Mouse (Mus musculus): Measurements from ENCODE around the gene Palmd. TPM values are rescaled to one million over a fixed set of nuclear protein-coding genes. Genes with fewer than 3 reads are reported as not detected.
A peak's percentile ranks its signal among the peaks of the same experiment; 100 is the strongest.

The Palmd gene
- polyA plus RNA-seq, 1 experiment from 2014 or later: 19.7 TPM

DNA sequence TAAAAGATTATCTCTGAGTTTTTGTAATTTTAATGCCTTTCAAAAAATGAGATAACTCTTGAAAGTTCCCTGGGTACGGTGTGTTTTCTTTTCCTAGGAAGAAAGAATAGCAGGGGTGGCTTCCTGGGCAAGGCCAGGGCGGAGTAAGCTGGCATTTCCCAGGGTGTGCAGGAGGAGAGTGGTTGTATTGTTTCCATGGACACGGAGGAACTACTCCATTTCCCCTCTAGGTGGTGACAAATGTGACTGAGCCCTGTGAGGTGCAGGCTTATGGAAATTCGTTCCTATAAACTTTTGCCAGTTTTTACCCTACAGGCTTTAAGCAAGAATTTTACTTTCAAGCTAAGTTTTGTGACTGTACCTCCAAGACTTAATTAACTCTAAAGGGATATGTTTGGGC, 2.6 kb downstream of the Palmd start:
- H3K9me3 ChIP-seq (ENCODE audit: control insufficient read depth, low read length): no peaks in the 10 kb centered on the region
- no peaks in the 10 kb centered on the region for H3K36me3 ChIP-seq (ENCODE audit: control insufficient read depth, insufficient read depth)
- no peak overlapping the region for H3K27ac ChIP-seq (ENCODE audit: low read length)
- peak; percentile 62 for ATAC-seq
- peak overlapping the region; percentile 39 for H3K4me2 ChIP-seq (ENCODE audit: low read length)
- 23% methylated on average over 4 of the region's 4 CpGs for WGBS
- peak overlapping the region; percentile 22; the same call in 1 of the 2 replicates for H3K4me3 ChIP-seq (replicated peaks; ENCODE audit: low read length)
- no peak overlapping the region for H3K9ac ChIP-seq (replicated peaks; ENCODE audit: low read depth, low read length)
- H3K27me3 ChIP-seq (replicated peaks; ENCODE audit: control insufficient read depth, insufficient read depth, low read length): no peaks in the 10 kb centered on the region
- peaks cover 24% of the 10 kb centered on the region for H3K4me1 ChIP-seq (replicated peaks; ENCODE audit: control insufficient read depth, insufficient read depth, low read length)

DNA sequence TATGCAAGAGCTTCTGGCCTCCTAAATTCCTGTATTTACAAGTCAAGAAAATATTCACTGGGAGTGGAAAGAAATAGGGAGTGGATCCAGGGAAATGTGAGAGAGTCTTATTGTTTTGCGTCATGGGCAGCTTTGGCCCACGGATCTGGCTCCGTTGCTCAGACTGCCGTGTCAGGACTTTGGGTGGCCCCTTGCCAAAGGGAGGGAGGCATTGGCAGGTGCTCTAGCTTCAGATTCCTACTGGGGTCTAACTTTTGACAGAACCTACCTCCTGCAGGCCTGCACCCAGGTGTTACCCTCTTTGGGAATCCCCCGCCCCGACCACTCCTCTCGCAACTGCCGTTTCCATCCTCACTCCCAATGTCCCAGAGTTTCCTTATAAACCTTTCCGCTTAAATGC, 4.4 kb downstream of the Palmd start:
- Histone ChIP-seq H3K4me2 (ENCODE audit: low read length) (peak overlapping the region; percentile 19), H3K4me3 (replicated peaks; ENCODE audit: low read length) (no peak overlapping the region)

DNA sequence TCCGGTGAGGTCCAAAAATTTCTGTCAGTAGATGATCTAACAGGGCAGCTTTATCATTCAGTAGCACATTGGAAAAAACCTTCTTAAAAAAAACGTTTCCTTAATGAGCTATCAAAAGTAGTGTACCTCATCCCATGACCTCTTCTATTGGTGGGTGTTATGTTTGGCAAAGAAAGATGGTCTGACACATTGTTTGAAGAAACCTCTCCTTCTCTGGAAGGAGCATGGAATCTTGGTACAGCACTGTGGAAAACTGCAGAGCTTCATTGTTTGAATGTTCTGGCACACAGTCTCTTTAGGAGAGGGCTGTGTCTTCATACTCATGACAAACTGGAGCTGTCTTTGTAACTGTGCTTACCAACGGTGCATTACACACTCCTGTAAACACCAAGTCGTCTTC, 5.6 kb downstream of the Palmd start:
- Histone ChIP-seq H3K4me3 (replicated peaks; ENCODE audit: low read length) (no peak overlapping the region), H3K36me3 (ENCODE audit: control insufficient read depth, insufficient read depth) (no peaks in the 10 kb centered on the region), H3K27me3 (replicated peaks; ENCODE audit: control insufficient read depth, insufficient read depth, low read length) (no peaks in the 10 kb centered on the region), H3K4me2 (ENCODE audit: low read length) (no peak overlapping the region), H3K9ac (replicated peaks; ENCODE audit: low read depth, low read length) (no peak overlapping the region), H3K9me3 (ENCODE audit: control insufficient read depth, low read length) (no peaks in the 10 kb centered on the region), H3K27ac (ENCODE audit: low read length) (no peak overlapping the region), H3K4me1 (replicated peaks; ENCODE audit: control insufficient read depth, insufficient read depth, low read length) (peaks cover 14% of the 10 kb centered on the region)
- 77% methylated on average over 4 of the region's 4 CpGs for WGBS
- no peak for ATAC-seq

More for the DNA sequence above, 4.4 kb downstream of the Palmd start:
- peaks cover 23% of the 10 kb centered on the region for H3K4me1 ChIP-seq (replicated peaks; ENCODE audit: control insufficient read depth, insufficient read depth, low read length)
- H3K36me3 ChIP-seq (ENCODE audit: control insufficient read depth, insufficient read depth): no peaks in the 10 kb centered on the region
- no peaks in the 10 kb centered on the region for H3K27me3 ChIP-seq (replicated peaks; ENCODE audit: control insufficient read depth, insufficient read depth, low read length)
- no peak overlapping the region for H3K9ac ChIP-seq (replicated peaks; ENCODE audit: low read depth, low read length)
- no peak overlapping the region for H3K27ac ChIP-seq (ENCODE audit: low read length)
- no peaks in the 10 kb centered on the region for H3K9me3 ChIP-seq (ENCODE audit: control insufficient read depth, low read length)
- ATAC-seq: no peak
- 68% methylated on average over 9 of the region's 9 CpGs for WGBS

DNA sequence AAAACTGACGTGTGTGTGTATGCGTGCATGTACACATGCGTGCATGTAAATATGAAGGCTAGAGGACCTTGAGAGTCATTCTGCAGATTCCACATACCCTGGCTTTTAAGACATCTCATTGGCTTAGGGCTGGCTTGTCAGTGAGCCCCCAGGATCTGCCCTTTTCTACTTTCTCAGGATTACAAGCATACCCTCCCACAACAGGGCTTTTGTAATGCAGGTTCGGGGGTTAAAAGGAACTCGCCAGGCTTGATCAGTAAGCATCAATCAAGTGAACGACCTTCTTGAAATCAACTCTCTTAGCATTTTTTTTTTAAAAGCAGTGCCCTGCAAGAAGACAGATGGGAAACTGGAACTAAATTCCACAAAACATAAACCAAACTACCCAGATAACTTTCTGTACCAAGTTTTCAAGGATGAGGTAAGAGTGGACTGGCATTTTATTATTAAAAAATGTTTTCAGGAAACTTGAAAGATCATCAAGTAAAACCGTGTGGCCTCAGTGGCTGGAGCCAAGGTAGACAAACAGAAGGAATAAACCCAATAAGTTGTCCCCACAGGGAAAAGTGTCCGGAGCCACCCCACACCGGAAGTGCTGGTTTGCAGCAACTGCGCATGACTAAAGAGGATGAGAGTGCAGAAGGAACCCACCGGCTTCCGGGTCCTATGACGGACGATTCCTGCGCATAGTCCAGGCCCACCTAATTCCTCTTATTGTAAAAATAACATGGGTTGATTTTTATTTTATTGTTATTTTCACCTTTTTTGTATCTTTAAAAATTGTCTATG, 7.2 kb downstream of the Palmd start:
- no peaks in the 10 kb centered on the region for H3K36me3 ChIP-seq (ENCODE audit: control insufficient read depth, insufficient read depth)
- H3K27ac ChIP-seq (ENCODE audit: low read length): no peak overlapping the region
- H3K9ac ChIP-seq (replicated peaks; ENCODE audit: low read depth, low read length): no peak overlapping the region
- no peaks in the 10 kb centered on the region for H3K27me3 ChIP-seq (replicated peaks; ENCODE audit: control insufficient read depth, insufficient read depth, low read length)
- no peak overlapping the region for H3K4me3 ChIP-seq (replicated peaks; ENCODE audit: low read length)
- H3K4me1 ChIP-seq (replicated peaks; ENCODE audit: control insufficient read depth, insufficient read depth, low read length): peaks cover 8% of the 10 kb centered on the region
- ATAC-seq: no peak
- H3K4me2 ChIP-seq (ENCODE audit: low read length): no peak overlapping the region
- no peaks in the 10 kb centered on the region for H3K9me3 ChIP-seq (ENCODE audit: control insufficient read depth, low read length)
- WGBS: 70% methylated on average over 15 of the region's 15 CpGs

DNA sequence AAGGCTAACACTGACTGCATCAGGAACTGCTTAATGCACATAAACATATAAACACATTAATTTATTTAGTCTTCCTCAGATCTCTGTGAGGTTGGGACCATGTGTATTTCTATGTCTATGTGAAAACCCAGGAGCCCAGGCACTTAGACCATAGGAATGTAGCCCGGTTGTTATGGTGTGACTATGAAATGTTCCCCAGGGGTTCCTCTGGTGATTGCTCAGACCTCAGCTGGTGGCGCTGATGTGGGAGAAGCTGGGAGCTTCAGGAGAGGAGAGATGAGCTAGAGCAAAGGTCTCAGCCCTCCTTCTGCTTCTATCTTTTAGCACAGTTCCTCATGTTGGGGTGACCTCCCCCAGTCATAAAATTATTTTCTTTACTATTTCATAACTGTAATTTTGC, 8.4 kb downstream of the Palmd start:
- Histone ChIP-seq H3K27me3 (replicated peaks; ENCODE audit: control insufficient read depth, insufficient read depth, low read length) (no peaks in the 10 kb centered on the region), H3K27ac (ENCODE audit: low read length) (no peak overlapping the region), H3K4me3 (replicated peaks; ENCODE audit: low read length) (no peak overlapping the region), H3K4me1 (replicated peaks; ENCODE audit: control insufficient read depth, insufficient read depth, low read length) (peaks cover 7% of the 10 kb centered on the region), H3K4me2 (ENCODE audit: low read length) (no peak overlapping the region), H3K9me3 (ENCODE audit: control insufficient read depth, low read length) (no peaks in the 10 kb centered on the region), H3K36me3 (ENCODE audit: control insufficient read depth, insufficient read depth) (no peaks in the 10 kb centered on the region), H3K9ac (replicated peaks; ENCODE audit: low read depth, low read length) (no peak overlapping the region)
- no peak for ATAC-seq
- 90% methylated on average over 2 of the region's 2 CpGs for WGBS

DNA sequence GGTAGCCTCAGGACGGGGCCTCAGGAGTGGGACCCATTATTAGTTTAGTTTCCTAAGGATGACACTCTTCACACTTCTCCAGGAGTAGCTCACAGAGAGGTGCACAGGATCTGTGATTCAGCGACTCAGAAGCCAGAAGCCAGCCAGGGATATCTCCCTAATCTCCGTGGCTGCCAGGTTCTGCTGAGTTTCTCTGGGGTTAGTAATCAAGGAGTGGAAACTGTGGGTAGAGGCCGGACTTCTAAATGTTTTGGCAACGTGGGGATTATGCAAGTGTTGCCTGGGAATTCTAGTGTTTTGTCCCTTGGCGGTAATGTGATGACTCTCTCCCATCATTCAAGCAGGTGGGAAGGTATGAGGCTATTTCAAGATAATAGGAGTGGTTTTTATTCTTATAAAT, 13.7 kb downstream of the Palmd start:
- WGBS: 67% methylated on average over 6 of the region's 6 CpGs
- H3K27ac ChIP-seq (ENCODE audit: low read length): no peak overlapping the region
- ATAC-seq: no peak

GRCm38 (mm10) chr3:116953366-116953765, 15.4 kb downstream of the Palmd start:
- Histone ChIP-seq H3K36me3 (ENCODE audit: control insufficient read depth, insufficient read depth) (no peaks in the 10 kb centered on the region), H3K9me3 (ENCODE audit: control insufficient read depth, low read length) (no peaks in the 10 kb centered on the region), H3K9ac (replicated peaks; ENCODE audit: low read depth, low read length) (no peak overlapping the region), H3K27ac (ENCODE audit: low read length) (no peak overlapping the region), H3K4me2 (ENCODE audit: low read length) (no peak overlapping the region), H3K27me3 (replicated peaks; ENCODE audit: control insufficient read depth, insufficient read depth, low read length) (no peaks in the 10 kb centered on the region), H3K4me3 (replicated peaks; ENCODE audit: low read length) (no peak overlapping the region), H3K4me1 (replicated peaks; ENCODE audit: control insufficient read depth, insufficient read depth, low read length) (no peaks in the 10 kb centered on the region)
- no peak for ATAC-seq
- WGBS: 87% methylated on average over 6 of the region's 6 CpGs

More for the DNA sequence above, 13.7 kb downstream of the Palmd start:
- no peak overlapping the region for H3K9ac ChIP-seq (replicated peaks; ENCODE audit: low read depth, low read length)
- H3K9me3 ChIP-seq (ENCODE audit: control insufficient read depth, low read length): no peaks in the 10 kb centered on the region
- no peaks in the 10 kb centered on the region for H3K27me3 ChIP-seq (replicated peaks; ENCODE audit: control insufficient read depth, insufficient read depth, low read length)
- no peaks in the 10 kb centered on the region for H3K36me3 ChIP-seq (ENCODE audit: control insufficient read depth, insufficient read depth)
- H3K4me1 ChIP-seq (replicated peaks; ENCODE audit: control insufficient read depth, insufficient read depth, low read length): no peaks in the 10 kb centered on the region
- H3K4me3 ChIP-seq (replicated peaks; ENCODE audit: low read length): no peak overlapping the region
- no peak overlapping the region for H3K4me2 ChIP-seq (ENCODE audit: low read length)

GRCm38 (mm10) chr3:116952242-116952899, 16.4 kb downstream of the Palmd start:
- H3K9ac ChIP-seq (replicated peaks; ENCODE audit: low read depth, low read length): no peak overlapping the region
- H3K36me3 ChIP-seq (ENCODE audit: control insufficient read depth, insufficient read depth): no peaks in the 10 kb centered on the region
- no peaks in the 10 kb centered on the region for H3K9me3 ChIP-seq (ENCODE audit: control insufficient read depth, low read length)
- no peak overlapping the region for H3K4me2 ChIP-seq (ENCODE audit: low read length)
- H3K4me3 ChIP-seq (replicated peaks; ENCODE audit: low read length): no peak overlapping the region
- WGBS: 89% methylated on average over 8 of the region's 8 CpGs
- no peak overlapping the region for H3K27ac ChIP-seq (ENCODE audit: low read length)
- no peak for ATAC-seq
- H3K27me3 ChIP-seq (replicated peaks; ENCODE audit: control insufficient read depth, insufficient read depth, low read length): no peaks in the 10 kb centered on the region
- H3K4me1 ChIP-seq (replicated peaks; ENCODE audit: control insufficient read depth, insufficient read depth, low read length): no peaks in the 10 kb centered on the region

GRCm38 (mm10) chr3:116951489-116951888, 17.3 kb downstream of the Palmd start:
- no peaks in the 10 kb centered on the region for H3K9me3 ChIP-seq (ENCODE audit: control insufficient read depth, low read length)
- no peaks in the 10 kb centered on the region for H3K27me3 ChIP-seq (replicated peaks; ENCODE audit: control insufficient read depth, insufficient read depth, low read length)
- peaks cover 3% of the 10 kb centered on the region; the same call in 1 of the 2 replicates for H3K36me3 ChIP-seq (ENCODE audit: control insufficient read depth, insufficient read depth)
- no peak overlapping the region for H3K4me3 ChIP-seq (replicated peaks; ENCODE audit: low read length)
- H3K4me1 ChIP-seq (replicated peaks; ENCODE audit: control insufficient read depth, insufficient read depth, low read length): no peaks in the 10 kb centered on the region
- WGBS: 94% methylated on average over 3 of the region's 3 CpGs
- ATAC-seq: no peak
- no peak overlapping the region for H3K9ac ChIP-seq (replicated peaks; ENCODE audit: low read depth, low read length)
- H3K27ac ChIP-seq (ENCODE audit: low read length): no peak overlapping the region
- H3K4me2 ChIP-seq (ENCODE audit: low read length): no peak overlapping the region

Measured in forebrain, embryonic 16.5 days (tissue).